Mouse (Mus musculus) midbrain, embryonic 10.5 days (tissue): Measurements from ENCODE around the gene Golga4. TPM values are rescaled to one million over a fixed set of nuclear protein-coding genes. Genes with fewer than 3 reads are reported as not detected.

Experiments
- DNase-seq: peaks from one replicate; pipeline ENCODE4 v3.0.0-alpha.2; 2017; ENCODE audit warnings: low spot score
- H3K27ac ChIP-seq: fragments of 300-500 bp; sonication (generic); replicated peaks from 2 replicates; pipeline ENCODE4 v1.5.1; 2016; ENCODE audit warnings: mild to moderate bottlenecking
- H3K27me3 ChIP-seq: fragments of 300-500 bp; sonication (generic); 2 replicates; pipeline ENCODE4 v1.6.1; 2016; ENCODE audit warnings: low read depth, mild to moderate bottlenecking; ENCODE audit not compliant: poor library complexity, severe bottlenecking
- H3K36me3 ChIP-seq: fragments of 300-500 bp; sonication (generic); 2 replicates; pipeline ENCODE4 v1.6.1; 2016; ENCODE audit warnings: mild to moderate bottlenecking, moderate library complexity
- H3K4me1 ChIP-seq: fragments of 300-500 bp; sonication (generic); 2 replicates; pipeline ENCODE4 v1.6.1; 2016
- H3K4me3 ChIP-seq: fragments of 300-500 bp; sonication (generic); 2 replicates; pipeline ENCODE4 v1.5.1; 2016; ENCODE audit warnings: mild to moderate bottlenecking, moderate library complexity
- H3K9me3 ChIP-seq: fragments of 300-500 bp; sonication (generic); replicated peaks from 2 replicates; pipeline ENCODE4 v1.6.1; 2016; ENCODE audit warnings: mild to moderate bottlenecking
- WGBS: fragments of 180-500 bp; shearing (Covaris S2); methylation state at CpG from one replicate; pipeline ENCODE4 v1.1.7; 2016; 5-methylcytosine and 5-hydroxymethylcytosine counted together
- polyA plus RNA-seq: library from polyadenylated mRNA; unstranded; fragments of >200 nt; fragmentation: Nextera tagmentation; extraction: Ambion mirVana; gene quantifications from 2 replicates; pipeline ENCODE4 v1.2.1, GENCODE M21; 2016

Gene Golga4
- 39.2 and 40.8 TPM in 2 replicates for polyA plus RNA-seq

DNA sequence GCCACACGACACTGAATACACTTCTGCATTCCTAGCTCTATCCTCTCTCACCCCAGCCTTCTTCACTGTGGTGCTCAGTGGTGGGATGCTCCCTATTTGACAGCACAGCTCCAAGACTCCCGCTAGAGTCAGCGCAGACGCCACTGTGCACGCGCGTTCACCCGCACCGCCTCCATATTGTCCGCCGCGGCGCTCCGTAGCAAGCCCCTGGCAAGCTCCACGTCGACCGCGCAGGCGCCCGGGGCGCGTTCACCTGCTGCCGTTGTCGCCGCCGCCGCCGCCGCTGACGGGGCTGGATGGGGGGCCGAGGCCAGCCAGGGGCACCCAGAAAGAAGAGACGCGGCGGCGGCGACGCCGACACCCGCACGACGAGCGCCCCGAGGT is at the start of gene Golga4:
Gene Golga4, plus strand, starts transcription at position 248 of the 384 bp plus-strand sequence.
- Histone ChIP-seq H3K27me3 (no peaks in the 10 kb centered on the region), H3K4me3 (peak within 1 kb of the TSS; percentile 94), H3K27ac (peak within 1 kb of the TSS; percentile 96), H3K9me3 (no peaks in the 10 kb centered on the region), H3K4me1 (peaks cover 26% of the 10 kb centered on the region), H3K36me3 (peaks cover 5% of the 10 kb centered on the region)
- DNase-seq: peak; percentile 88
- under 1% methylated on average over 43 of the region's 43 CpGs for WGBS

DNA sequence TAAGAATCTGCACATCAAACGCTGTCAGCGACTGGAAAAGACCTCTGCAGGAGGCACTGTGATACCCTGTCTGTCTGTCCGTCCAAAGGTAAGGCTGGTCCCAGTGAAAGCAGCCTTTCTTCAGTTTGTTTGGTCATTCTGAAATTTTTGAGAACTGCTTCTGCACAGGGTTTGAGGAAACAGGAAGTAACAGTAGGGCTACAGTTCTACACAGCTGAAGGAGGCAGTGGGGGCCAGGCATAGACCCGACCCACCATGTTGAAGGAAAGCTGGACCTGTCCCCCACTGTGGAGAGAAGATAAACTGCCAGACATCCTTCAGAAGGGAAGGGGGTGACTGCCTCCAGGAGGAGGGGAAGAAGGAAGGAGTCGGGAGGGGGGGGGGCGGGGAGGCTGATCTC is 49.7 kb upstream of the Golga4 start:
- Histone ChIP-seq H3K4me3 (no peak overlapping the region), H3K27ac (no peak overlapping the region), H3K27me3 (peaks cover 41% of the 10 kb centered on the region), H3K4me1 (peaks cover 11% of the 10 kb centered on the region; the same call in 1 of the 2 replicates), H3K9me3 (no peaks in the 10 kb centered on the region), H3K36me3 (no peaks in the 10 kb centered on the region)
- WGBS: 40% methylated on average over 6 of the region's 6 CpGs
- no peak for DNase-seq

DNA sequence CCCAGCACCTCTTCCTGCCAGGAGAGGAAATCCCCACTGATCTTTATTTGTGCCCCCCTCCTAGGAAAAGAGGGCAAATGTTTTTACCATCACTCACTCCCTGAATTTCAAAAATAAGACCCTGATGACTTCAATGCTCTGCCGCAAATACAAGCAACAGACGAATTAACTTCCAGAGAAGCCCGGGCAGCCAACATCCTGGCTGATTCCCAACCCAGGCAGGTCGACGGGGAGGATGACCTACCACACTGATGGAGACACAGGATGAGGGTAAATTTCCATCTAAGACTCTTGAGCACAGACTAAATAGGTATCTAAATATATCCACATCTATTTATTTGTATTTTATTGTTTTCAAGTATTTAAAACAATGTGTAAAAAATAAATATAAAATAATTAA is 48.0 kb upstream of the Golga4 start:
- no peaks in the 10 kb centered on the region for H3K36me3 ChIP-seq
- no peaks in the 10 kb centered on the region for H3K9me3 ChIP-seq
- H3K27ac ChIP-seq: no peak overlapping the region
- peaks cover 11% of the 10 kb centered on the region; the same call in 1 of the 2 replicates for H3K4me1 ChIP-seq
- WGBS: 23% methylated on average over 5 of the region's 5 CpGs
- H3K4me3 ChIP-seq: no peak overlapping the region
- peaks cover 33% of the 10 kb centered on the region for H3K27me3 ChIP-seq
- DNase-seq: no peak

DNA sequence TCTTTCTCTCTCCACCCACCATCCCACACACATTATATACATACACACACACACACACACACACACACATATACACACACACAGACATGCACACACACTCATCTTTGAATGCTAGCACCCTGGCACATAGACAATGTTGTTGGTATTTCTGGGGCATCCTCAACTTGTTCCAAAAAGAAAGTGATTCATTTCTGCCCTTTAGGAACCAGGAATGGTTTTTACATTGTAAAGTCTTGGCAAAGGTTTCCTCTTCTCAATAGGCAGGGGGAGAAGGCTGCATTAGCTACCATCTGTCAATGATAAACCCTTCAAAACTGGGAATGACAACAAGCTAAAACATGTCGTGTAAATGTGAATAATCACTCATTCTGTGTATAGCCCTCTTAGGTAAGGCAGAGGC is 42.0 kb upstream of the Golga4 start:
- WGBS: 73% methylated on average over 1 of the region's 1 CpGs
- peaks cover 9% of the 10 kb centered on the region for H3K4me1 ChIP-seq
- no peak overlapping the region for H3K27ac ChIP-seq
- H3K9me3 ChIP-seq: no peaks in the 10 kb centered on the region
- H3K27me3 ChIP-seq: peaks cover 39% of the 10 kb centered on the region
- H3K4me3 ChIP-seq: no peak overlapping the region
- DNase-seq: no peak
- H3K36me3 ChIP-seq: no peaks in the 10 kb centered on the region

DNA sequence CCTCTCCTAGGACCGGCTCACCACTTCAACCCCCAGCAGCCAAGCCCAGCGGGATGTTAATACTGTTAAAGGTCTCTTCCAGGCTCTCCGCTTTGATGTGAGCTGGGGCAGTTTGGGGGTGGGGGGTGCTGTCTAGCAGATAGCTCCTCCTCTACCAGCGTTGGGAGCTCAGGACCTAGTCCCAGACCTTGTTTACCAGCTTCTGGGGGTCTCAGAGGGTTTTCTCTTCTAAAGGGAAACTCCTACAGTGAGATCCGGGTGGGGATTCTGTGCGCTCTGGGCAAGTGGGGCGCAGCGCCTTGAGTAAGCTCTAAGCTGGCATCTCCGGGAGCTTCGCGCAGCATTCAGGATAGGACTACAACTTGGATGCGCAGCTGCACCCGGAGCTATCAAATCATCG is 37.8 kb upstream of the Golga4 start:
- Histone ChIP-seq H3K4me1 (peaks cover 19% of the 10 kb centered on the region), H3K9me3 (no peaks in the 10 kb centered on the region), H3K36me3 (no peaks in the 10 kb centered on the region), H3K27ac (no peak overlapping the region), H3K27me3 (peaks cover 82% of the 10 kb centered on the region), H3K4me3 (peak overlapping the region; percentile 22; the same call in 1 of the 2 replicates)
- no peak for DNase-seq
- WGBS: 2% methylated on average over 14 of the region's 14 CpGs

DNA sequence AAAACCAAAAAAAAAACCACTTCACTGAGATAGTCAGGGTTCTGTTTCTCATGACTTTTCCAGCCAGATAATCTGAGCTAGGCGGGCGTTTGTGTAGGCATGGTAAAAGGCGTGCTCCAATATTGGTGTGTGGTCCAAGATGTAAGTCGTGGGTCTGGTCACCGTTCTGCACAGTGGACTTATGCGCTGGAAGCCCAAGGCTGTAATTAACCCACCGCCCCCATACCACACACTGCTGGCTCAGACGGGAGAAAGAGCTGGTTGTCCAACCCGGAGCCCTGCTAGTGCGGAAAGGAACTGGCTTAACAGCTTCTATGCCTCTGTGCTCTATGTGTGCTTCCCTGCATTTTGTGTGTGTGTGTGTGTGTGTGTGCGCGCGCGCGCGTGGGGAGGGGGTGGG is 36.8 kb upstream of the Golga4 start:
- DNase-seq: no peak
- WGBS: 4% methylated on average over 16 of the region's 16 CpGs
- no peaks in the 10 kb centered on the region for H3K36me3 ChIP-seq

DNA sequence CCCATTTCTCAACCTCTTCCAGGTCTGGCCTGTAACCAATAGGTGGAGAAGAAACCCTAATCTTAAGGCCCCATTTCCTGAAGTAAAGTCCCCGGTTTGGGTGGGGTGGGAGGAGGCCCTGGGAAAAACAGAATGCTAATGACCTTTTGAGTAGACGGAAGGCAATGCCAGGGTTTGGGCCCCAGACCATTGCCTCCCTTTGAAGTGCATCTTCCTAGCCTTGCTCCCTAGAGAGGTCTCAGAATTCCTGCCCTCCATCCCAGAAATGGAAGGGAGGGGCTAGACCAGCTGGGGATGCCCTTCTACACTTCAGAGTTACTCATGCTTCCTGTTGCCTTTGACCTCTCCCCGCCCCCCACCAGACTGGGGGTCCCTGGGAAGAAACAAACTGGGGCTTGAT is 34.8 kb upstream of the Golga4 start:
- no peak for DNase-seq

More for the DNA sequence above, 36.8 kb upstream of the Golga4 start:
- Histone ChIP-seq H3K4me1 (peaks cover 19% of the 10 kb centered on the region), H3K9me3 (no peaks in the 10 kb centered on the region), H3K27ac (no peak overlapping the region), H3K4me3 (peak overlapping the region; percentile 16; the same call in 1 of the 2 replicates), H3K27me3 (peaks cover 85% of the 10 kb centered on the region)

DNA sequence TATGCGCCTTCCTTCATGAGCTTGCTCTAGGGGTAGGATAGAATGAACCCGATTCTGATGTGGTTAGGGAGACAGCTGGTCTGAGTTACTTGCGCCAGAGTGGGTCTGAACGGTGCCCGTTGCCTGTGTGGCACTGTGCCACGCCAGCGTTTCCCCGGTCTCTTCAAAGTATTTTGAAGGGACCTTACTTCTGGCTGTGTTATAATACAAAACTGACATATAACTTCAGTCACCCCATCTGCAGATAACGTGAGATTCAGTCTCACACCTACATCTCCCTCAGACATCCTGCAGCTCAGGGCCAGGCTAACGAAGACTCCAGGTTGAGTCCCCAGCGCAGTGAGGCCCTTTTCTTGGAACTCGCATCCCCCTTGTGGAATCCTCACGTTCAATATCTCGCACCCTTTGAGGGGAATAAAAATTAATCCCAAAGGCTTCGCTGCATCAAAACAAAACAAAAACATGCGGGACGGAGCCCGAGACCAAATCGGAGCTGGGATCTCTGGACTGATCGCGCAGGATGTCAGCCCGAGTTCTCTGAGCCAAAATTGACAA is 29.8 kb upstream of the Golga4 start:
- Histone ChIP-seq H3K4me3 (peak overlapping the region; percentile 48), H3K4me1 (peaks cover 37% of the 10 kb centered on the region), H3K27me3 (peaks cover 97% of the 10 kb centered on the region), H3K9me3 (no peaks in the 10 kb centered on the region), H3K36me3 (no peaks in the 10 kb centered on the region), H3K27ac (no peak overlapping the region)
- DNase-seq: no peak
- 1% methylated on average over 22 of the region's 22 CpGs for WGBS

More for the DNA sequence above, 34.8 kb upstream of the Golga4 start:
- H3K36me3 ChIP-seq: no peaks in the 10 kb centered on the region
- no peak overlapping the region for H3K27ac ChIP-seq
- H3K27me3 ChIP-seq: peaks cover 95% of the 10 kb centered on the region
- H3K4me3 ChIP-seq: no peak overlapping the region
- 13% methylated on average over 3 of the region's 3 CpGs for WGBS
- H3K4me1 ChIP-seq: peaks cover 20% of the 10 kb centered on the region
- H3K9me3 ChIP-seq: no peaks in the 10 kb centered on the region

DNA sequence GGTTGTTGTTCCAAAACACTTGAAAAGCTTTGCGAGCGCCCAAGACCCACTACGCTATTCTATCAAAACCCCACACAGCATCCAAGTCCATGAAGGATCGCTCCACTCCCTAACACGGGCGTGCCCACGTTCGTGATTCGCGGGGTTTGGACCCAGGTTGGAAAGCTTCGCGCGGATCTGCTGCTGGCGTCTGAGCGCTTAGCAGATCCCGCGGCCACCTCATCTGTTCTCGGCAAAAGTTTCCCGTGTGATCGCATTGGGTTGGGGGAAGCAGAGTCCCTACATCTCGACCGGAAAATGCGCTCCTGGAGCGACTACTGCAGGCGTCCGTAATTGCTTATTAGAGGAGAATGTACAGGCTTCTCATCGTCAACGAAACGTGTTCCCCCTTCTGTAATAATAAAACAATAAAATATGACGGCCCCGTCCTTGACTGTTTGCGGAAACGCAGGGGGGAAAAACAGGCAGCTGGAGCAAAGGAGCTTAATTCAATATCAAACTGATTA is 29.2 kb upstream of the Golga4 start:
- H3K27me3 ChIP-seq: peaks cover 97% of the 10 kb centered on the region
- no peak for DNase-seq
- H3K36me3 ChIP-seq: no peaks in the 10 kb centered on the region
- peaks cover 34% of the 10 kb centered on the region for H3K4me1 ChIP-seq
- H3K4me3 ChIP-seq: peak overlapping the region; percentile 48
- H3K9me3 ChIP-seq: no peaks in the 10 kb centered on the region
- no peak overlapping the region for H3K27ac ChIP-seq
- under 1% methylated on average over 33 of the region's 33 CpGs for WGBS

DNA sequence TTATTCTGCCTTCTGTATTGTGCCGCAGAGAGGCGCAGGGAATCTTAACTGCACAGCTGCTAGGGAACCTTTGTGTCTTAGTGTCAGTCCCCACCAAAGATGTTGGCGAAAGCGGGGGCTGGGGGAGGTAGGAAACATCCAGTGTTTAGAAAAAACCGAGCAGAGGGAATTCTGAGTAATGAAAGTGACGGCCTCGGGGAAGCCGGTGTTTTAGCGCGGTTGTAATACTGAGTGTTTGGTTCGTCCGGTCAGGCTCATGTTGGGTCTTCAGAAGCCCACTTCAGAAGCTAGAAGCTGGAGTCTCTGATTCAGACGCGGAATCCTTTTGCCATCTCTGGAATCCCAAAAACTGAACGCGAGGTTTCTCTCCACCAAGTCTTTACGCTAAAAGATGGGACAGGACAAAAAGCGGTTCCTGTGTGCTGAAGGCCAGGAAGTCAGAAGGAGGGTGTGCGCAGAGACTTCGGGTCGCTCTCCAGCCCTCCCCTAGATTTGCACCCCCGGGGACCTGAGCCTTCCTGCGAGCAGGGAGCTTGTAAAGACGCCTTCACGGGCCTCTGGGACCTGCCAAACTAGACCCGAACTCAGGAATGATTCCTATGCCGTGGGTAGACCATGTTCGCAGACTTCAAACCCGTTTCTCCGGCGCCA is 28.7 kb upstream of the Golga4 start:
- Histone ChIP-seq H3K27ac (no peak overlapping the region), H3K27me3 (peaks cover 97% of the 10 kb centered on the region), H3K4me1 (peaks cover 34% of the 10 kb centered on the region), H3K9me3 (no peaks in the 10 kb centered on the region), H3K4me3 (peak overlapping the region; percentile 48), H3K36me3 (no peaks in the 10 kb centered on the region)
- under 1% methylated on average over 31 of the region's 31 CpGs for WGBS
- peak; percentile 58 for DNase-seq

DNA sequence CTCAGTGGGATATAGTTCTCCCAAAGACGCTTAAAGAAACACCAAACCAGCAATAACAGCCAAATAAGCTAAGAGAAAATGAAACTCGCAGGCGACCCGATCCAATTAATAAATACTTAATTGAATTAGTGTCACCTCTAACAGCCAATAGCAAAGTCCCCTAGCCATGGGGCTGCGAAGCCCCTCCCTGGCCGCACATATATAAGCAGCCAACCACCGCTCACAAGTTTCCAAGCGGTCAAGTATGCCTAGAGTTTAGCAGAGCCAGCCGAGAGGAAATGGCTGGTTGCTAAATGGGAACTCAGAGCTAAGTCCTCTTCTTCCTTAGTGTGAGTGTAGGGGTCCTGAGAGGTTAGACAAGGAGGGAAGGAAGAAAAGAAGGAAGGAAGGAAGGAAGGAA is 28.1 kb upstream of the Golga4 start, which contains the start of gene Eomes:
Gene Eomes, plus strand, starts transcription at position 252 of the 400 bp plus-strand sequence.
- no peaks in the 10 kb centered on the region for H3K36me3 ChIP-seq
- peak; percentile 35 for DNase-seq
- WGBS: under 1% methylated on average over 9 of the region's 9 CpGs

DNA sequence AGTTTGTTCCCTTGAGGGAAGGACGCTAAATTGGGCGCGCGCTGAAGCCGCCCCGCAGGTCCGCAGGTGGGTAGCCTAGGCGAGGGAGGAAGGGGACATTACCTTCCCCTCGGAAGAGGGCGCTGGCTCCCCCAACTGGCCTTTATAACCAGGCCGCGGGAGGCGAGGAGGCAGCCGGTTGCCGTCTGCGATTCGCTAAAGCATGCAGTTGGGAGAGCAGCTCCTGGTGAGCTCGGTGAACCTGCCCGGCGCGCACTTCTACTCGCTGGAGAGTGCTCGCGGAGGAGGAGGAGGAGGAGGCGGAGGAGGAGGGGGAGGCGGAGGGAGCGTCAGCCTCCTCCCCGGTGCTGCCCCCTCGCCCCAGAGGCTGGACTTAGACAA is 27.6 kb upstream of the Golga4 start:
- no peak overlapping the region for H3K27ac ChIP-seq
- H3K36me3 ChIP-seq: no peaks in the 10 kb centered on the region
- H3K4me3 ChIP-seq: peak overlapping the region; percentile 48
- H3K27me3 ChIP-seq: peaks cover 98% of the 10 kb centered on the region
- DNase-seq: peak; percentile 57
- no peaks in the 10 kb centered on the region for H3K9me3 ChIP-seq
- WGBS: 2% methylated on average over 27 of the region's 29 CpGs
- H3K4me1 ChIP-seq: peaks cover 34% of the 10 kb centered on the region

More for the DNA sequence above, 28.1 kb upstream of the Golga4 start, which contains the start of gene Eomes:
- Histone ChIP-seq H3K27me3 (peaks cover 97% of the 10 kb centered on the region), H3K4me1 (peaks cover 34% of the 10 kb centered on the region), H3K27ac (no peak within 1 kb of the TSS), H3K4me3 (peak within 1 kb of the TSS; percentile 48), H3K9me3 (no peaks in the 10 kb centered on the region)
